Mouse (Mus musculus): ENCODE results near the gene Efhd1. TPM values are rescaled to one million over a fixed set of nuclear protein-coding genes. Genes with fewer than 3 reads are reported as not detected.

Efhd1 gene
- total and polyA plus RNA-seq, 2 experiments from 2014 or later, result 6.4 to 12.4 TPM

- no peak overlapping the region for H3K9ac ChIP-seq (replicated peaks; ENCODE audit: low read length)
- no peak overlapping the region for H3K27ac ChIP-seq
- no peak overlapping the region for H3K4me3 ChIP-seq (ENCODE audit: low read length)
- no peaks in the 10 kb centered on the region for H3K4me1 ChIP-seq (ENCODE audit: insufficient read depth, low read length)
- no peak for DNase-seq (ENCODE audit: low spot score)
- no peak overlapping the region for H3K4me2 ChIP-seq (ENCODE audit: low read depth, low read length)
- ATAC-seq, result no peak
- no peak for TF ChIP-seq CTCF (IDR thresholded peaks at IDR 0.05; ENCODE audit: low read depth)
- no peaks in the 10 kb centered on the region for H3K36me3 ChIP-seq (ENCODE audit: insufficient read depth, low read length)
- 59% methylated on average over 5 of the region's 5 CpGs for WGBS
- H3K27me3 ChIP-seq (ENCODE audit: insufficient read depth, low read length), result no peaks in the 10 kb centered on the region
- H3K9me3 ChIP-seq (ENCODE audit: low read length), result no peaks in the 10 kb centered on the region
Observed at GRCm38 (mm10) chr1:87252040-87252609, 12.0 kb upstream of the Efhd1 start.

- no peak overlapping the region for H3K27ac ChIP-seq
- H3K9me3 ChIP-seq (ENCODE audit: low read length), result no peaks in the 10 kb centered on the region
- H3K36me3 ChIP-seq (ENCODE audit: insufficient read depth, low read length), result no peaks in the 10 kb centered on the region
- no peak for DNase-seq (ENCODE audit: low spot score)
- no peak overlapping the region for H3K9ac ChIP-seq (replicated peaks; ENCODE audit: low read length)
- WGBS, result 69% methylated on average over 4 of the region's 4 CpGs
- ATAC-seq, result no peak
- H3K4me2 ChIP-seq (ENCODE audit: low read depth, low read length), result no peak overlapping the region
- TF ChIP-seq CTCF (IDR thresholded peaks at IDR 0.05; ENCODE audit: low read depth), result no peak
- H3K4me3 ChIP-seq (ENCODE audit: low read length), result no peak overlapping the region
- H3K4me1 ChIP-seq (ENCODE audit: insufficient read depth, low read length), result no peaks in the 10 kb centered on the region
- H3K27me3 ChIP-seq (ENCODE audit: insufficient read depth, low read length), result no peaks in the 10 kb centered on the region
Observed at GRCm38 (mm10) chr1:87255173-87255572, 9.0 kb upstream of the Efhd1 start.

GRCm38 (mm10) chr1:87257691-87258090 is 6.5 kb upstream of the Efhd1 start:
- no peaks in the 10 kb centered on the region for H3K9me3 ChIP-seq (ENCODE audit: low read length)
- no peaks in the 10 kb centered on the region for H3K27me3 ChIP-seq (ENCODE audit: insufficient read depth, low read length)
- no peak for TF ChIP-seq CTCF (IDR thresholded peaks at IDR 0.05; ENCODE audit: low read depth)
- no peak overlapping the region for H3K4me2 ChIP-seq (ENCODE audit: low read depth, low read length)
- H3K27ac ChIP-seq, result no peak overlapping the region
- DNase-seq (ENCODE audit: low spot score) (no peak), ATAC-seq (no peak)
- no peak overlapping the region for H3K9ac ChIP-seq (replicated peaks; ENCODE audit: low read length)
- 11% methylated on average over 11 of the region's 11 CpGs for WGBS
- H3K4me3 ChIP-seq (ENCODE audit: low read length), result no peak overlapping the region
- H3K4me1 ChIP-seq (ENCODE audit: insufficient read depth, low read length), result no peaks in the 10 kb centered on the region
- no peaks in the 10 kb centered on the region for H3K36me3 ChIP-seq (ENCODE audit: insufficient read depth, low read length)

GRCm38 (mm10) chr1:87258484-87258883 is 5.7 kb upstream of the Efhd1 start:
- peak; percentile 70 for ATAC-seq
- Histone ChIP-seq H3K9ac (replicated peaks; ENCODE audit: low read length) (no peak overlapping the region), H3K36me3 (ENCODE audit: insufficient read depth, low read length) (no peaks in the 10 kb centered on the region), H3K4me1 (ENCODE audit: insufficient read depth, low read length) (no peaks in the 10 kb centered on the region), H3K27me3 (ENCODE audit: insufficient read depth, low read length) (no peaks in the 10 kb centered on the region), H3K4me2 (ENCODE audit: low read depth, low read length) (no peak overlapping the region), H3K27ac (no peak overlapping the region), H3K9me3 (ENCODE audit: low read length) (no peaks in the 10 kb centered on the region), H3K4me3 (ENCODE audit: low read length) (no peak overlapping the region)
- TF ChIP-seq CTCF (IDR thresholded peaks at IDR 0.05; ENCODE audit: low read depth), result peak; percentile 56
- 9% methylated on average over 14 of the region's 14 CpGs for WGBS
- DNase-seq (ENCODE audit: low spot score), result peak; percentile 51

- no peak overlapping the region for H3K27ac ChIP-seq
- no peak overlapping the region for H3K4me2 ChIP-seq (ENCODE audit: low read depth, low read length)
- DNase-seq (ENCODE audit: low spot score) (no peak), ATAC-seq (no peak)
- H3K9ac ChIP-seq (replicated peaks; ENCODE audit: low read length), result no peak overlapping the region
- no peak for TF ChIP-seq CTCF (IDR thresholded peaks at IDR 0.05; ENCODE audit: low read depth)
- H3K9me3 ChIP-seq (ENCODE audit: low read length), result no peaks in the 10 kb centered on the region
- peaks cover 6% of the 10 kb centered on the region; the same call in 1 of the 2 replicates for H3K4me1 ChIP-seq (ENCODE audit: insufficient read depth, low read length)
- 0 out of 2 replicates have a peak, but pooled peaks cover under 1% of the 10 kb centered on the region for H3K27me3 ChIP-seq (ENCODE audit: insufficient read depth, low read length)
- no peaks in the 10 kb centered on the region for H3K36me3 ChIP-seq (ENCODE audit: insufficient read depth, low read length)
- WGBS, result 82% methylated on average over 2 of the region's 2 CpGs
- no peak overlapping the region for H3K4me3 ChIP-seq (ENCODE audit: low read length)
Observed at GRCm38 (mm10) chr1:87259316-87259715, 4.8 kb upstream of the Efhd1 start.

- TF ChIP-seq CTCF (IDR thresholded peaks at IDR 0.05; ENCODE audit: low read depth), result no peak
- 3% methylated on average over 9 of the region's 9 CpGs for WGBS
- no peak overlapping the region for H3K27ac ChIP-seq
- DNase-seq (ENCODE audit: low spot score), result peak; percentile 7
- no peaks in the 10 kb centered on the region for H3K9me3 ChIP-seq (ENCODE audit: low read length)
- H3K36me3 ChIP-seq (ENCODE audit: insufficient read depth, low read length), result no peaks in the 10 kb centered on the region
- no peak for ATAC-seq
- H3K4me3 ChIP-seq (ENCODE audit: low read length), result no peak overlapping the region
- H3K4me1 ChIP-seq (ENCODE audit: insufficient read depth, low read length), result peaks cover 12% of the 10 kb centered on the region; the same call in 1 of the 2 replicates
- no peak overlapping the region for H3K4me2 ChIP-seq (ENCODE audit: low read depth, low read length)
- no peak overlapping the region for H3K9ac ChIP-seq (replicated peaks; ENCODE audit: low read length)
- H3K27me3 ChIP-seq (ENCODE audit: insufficient read depth, low read length), result peaks cover 22% of the 10 kb centered on the region
Observed at GRCm38 (mm10) chr1:87263257-87263656, 906 bp upstream of the Efhd1 start.

GRCm38 (mm10) chr1:87263796-87264133 is 398 bp upstream of the Efhd1 start:
- H3K27me3 ChIP-seq (ENCODE audit: insufficient read depth, low read length), result peaks cover 22% of the 10 kb centered on the region
- H3K4me3 ChIP-seq (ENCODE audit: low read length), result peak overlapping the region; percentile 42
- no peak for TF ChIP-seq CTCF (IDR thresholded peaks at IDR 0.05; ENCODE audit: low read depth)
- H3K4me1 ChIP-seq (ENCODE audit: insufficient read depth, low read length), result peaks cover 12% of the 10 kb centered on the region; the same call in 1 of the 2 replicates
- peak; percentile 21; the same call in 1 of the 2 replicates for ATAC-seq
- no peak overlapping the region for H3K9ac ChIP-seq (replicated peaks; ENCODE audit: low read length)
- peak; percentile 37 for DNase-seq (ENCODE audit: low spot score)
- WGBS, result under 1% methylated on average over 12 of the region's 12 CpGs
- peak overlapping the region; percentile 81 for H3K4me2 ChIP-seq (ENCODE audit: low read depth, low read length)
- H3K27ac ChIP-seq, result no peak overlapping the region
- no peaks in the 10 kb centered on the region for H3K9me3 ChIP-seq (ENCODE audit: low read length)
- H3K36me3 ChIP-seq (ENCODE audit: insufficient read depth, low read length), result no peaks in the 10 kb centered on the region

Measured in hindbrain, postnatal 0 days (tissue).